ENCODE assay signal across 9 mouse cellular contexts in genomic region chr17:69256441-69256840, GRCm38 (mm10).
DNase-seq lines count a peak whose midpoint lies in the region; ATAC-seq and TF ChIP-seq lines count a peak whose summit lies in the region.
"Had no signal": no experiment of that assay in that cellular context is flagged by ENCODE, and none has a peak within 500 bp of the region (broad histone marks: within the 10 kb centered on the region; RNA-seq: fewer than 3 reads in every experiment).

No protein-coding gene starts in this region.

- no peak overlapping the region for H3K4me2 ChIP-seq in hindbrain, embryonic 12.5 days (replicated peaks)
- H3K4me2 ChIP-seq in neural tube, embryonic 11.5 days (ENCODE audit: low read depth), result no peak overlapping the region
- H3K4me2 ChIP-seq: neural tube, embryonic 12.5 days had no signal

- TF ChIP-seq CTCF in gastrocnemius, adult 2 months (IDR thresholded peaks at IDR 0.05), result peak; percentile 51

- WGBS in hindbrain, embryonic 12.5 days, result 56% methylated on average over 9 of the region's 9 CpGs
- 56% methylated on average over 9 of the region's 9 CpGs for WGBS in neural tube, embryonic 11.5 days

- H3K27ac ChIP-seq in gastrocnemius, adult 2 months, result no peak overlapping the region
- H3K27ac ChIP-seq in hindbrain, embryonic 12.5 days, result no peak overlapping the region
- H3K27ac ChIP-seq in neural tube, embryonic 11.5 days (ENCODE audit: low read depth, low read length), result no peak overlapping the region
- H3K27ac ChIP-seq: neural tube, embryonic 12.5 days had no signal

- peak overlapping the region; percentile 52 for H3K4me3 ChIP-seq in gastrocnemius, adult 2 months
- no peak overlapping the region for H3K4me3 ChIP-seq in hindbrain, embryonic 12.5 days
- no peak overlapping the region for H3K4me3 ChIP-seq in neural tube, embryonic 11.5 days (ENCODE audit: low read depth, low read length)
- H3K4me3 ChIP-seq: neural tube, embryonic 12.5 days had no signal

- H3K36me3 ChIP-seq in hindbrain, embryonic 12.5 days, result no peaks in the 10 kb centered on the region
- H3K36me3 ChIP-seq in neural tube, embryonic 11.5 days (ENCODE audit: control insufficient read depth, insufficient read depth, low read length), result no peaks in the 10 kb centered on the region

- intact Hi-C loops in gastrocnemius, adult 2 months (cut with DNase I), result no loop called here

- H3K9me3 ChIP-seq in hindbrain, embryonic 12.5 days (replicated peaks), result no peaks in the 10 kb centered on the region
- H3K9me3 ChIP-seq in neural tube, embryonic 11.5 days (ENCODE audit: control insufficient read depth, low read length), result no peaks in the 10 kb centered on the region
- H3K9me3 ChIP-seq: neural tube, embryonic 12.5 days had no signal

- H3K9ac ChIP-seq in hindbrain, embryonic 12.5 days, result no peak overlapping the region
- H3K9ac ChIP-seq in neural tube, embryonic 11.5 days (ENCODE audit: low read length), result no peak overlapping the region
- H3K9ac ChIP-seq: neural tube, embryonic 12.5 days had no signal

- DNase-seq in gastrocnemius, adult 2 months, result peak; percentile 33
- no peak for DNase-seq in gastrocnemius, postnatal 25 days
- peak; percentile 13 for DNase-seq in thymus, postnatal 4 days
- DNase-seq in thymus, postnatal 10 days (ENCODE audit: low spot score in 2 of 2), result no peak
- DNase-seq in neural tube, embryonic 11.5 days (ENCODE audit: low spot score), result peak; percentile 43
- DNase-seq in ovary, adult 18-20 months (ENCODE audit: low spot score), result no peak
- no peak for DNase-seq in layer of hippocampus, adult 8-10 months (ENCODE audit: low spot score in 2 of 2)

- peaks cover 3% of the 10 kb centered on the region; the same call in 1 of the 2 replicates for H3K4me1 ChIP-seq in hindbrain, embryonic 12.5 days
- no peaks in the 10 kb centered on the region for H3K4me1 ChIP-seq in neural tube, embryonic 11.5 days (ENCODE audit: control insufficient read depth, insufficient read depth, low read length)
- H3K4me1 ChIP-seq: neural tube, embryonic 12.5 days had no signal

- H3K27me3 ChIP-seq in hindbrain, embryonic 12.5 days, result no peaks in the 10 kb centered on the region
- no peaks in the 10 kb centered on the region for H3K27me3 ChIP-seq in neural tube, embryonic 11.5 days (ENCODE audit: control insufficient read depth, insufficient read depth, low read length)
- H3K27me3 ChIP-seq: neural tube, embryonic 12.5 days had no signal

- ATAC-seq in hindbrain, embryonic 12.5 days (ENCODE audit: low FRiP score), result 0 out of 2 replicates have a peak, but pooled peaks have one; percentile 8
- no peak for ATAC-seq in neural tube, embryonic 11.5 days (ENCODE audit: insufficient read depth, low FRiP score, low TSS enrichment)

Comparison
In these comparisons a context has a peak if more than half of its experiments do, and no peak if none do; other contexts are left out.
1. DNase-seq: peak in gastrocnemius, adult 2 months (single experiment), thymus, postnatal 4 days (single experiment) and neural tube, embryonic 11.5 days (single experiment); none in gastrocnemius, postnatal 25 days (single experiment), thymus, postnatal 10 days (0 of 2), ovary, adult 18-20 months (single experiment) and layer of hippocampus, adult 8-10 months (0 of 2).